Mouse (Mus musculus) kidney, adult 8-10 months (tissue): ENCODE results near the gene Xrcc4.

ENCODE experiments used
- DNase-seq, 2 experiments: peaks; one replicate each; pipeline ENCODE4 v3.0.0; 2022

Gene Xrcc4

GRCm38 (mm10) chr13:90088962-90089824 is at the start of gene Xrcc4, which contains the start of gene Tmem167:
Xrcc4 (minus strand) TSS chr13:90089608.
Tmem167 (plus strand) TSS chr13:90089123.
- DNase-seq = peak; percentile 98

GRCm38 (mm10) chr13:90136156-90136910 is 46.9 kb upstream of the Xrcc4 start:
- DNase-seq = no peak

GRCm38 (mm10) chr13:90111681-90112080 is 22.3 kb upstream of the Xrcc4 start:
- no peak for DNase-seq

GRCm38 (mm10) chr13:90108746-90109145 is 19.3 kb upstream of the Xrcc4 start:
- peak; percentile 12 to 30 for DNase-seq

- DNase-seq = no peak
Observed at GRCm38 (mm10) chr13:90106139-90106538, 16.7 kb upstream of the Xrcc4 start.

- no peak for DNase-seq
Observed at GRCm38 (mm10) chr13:90101514-90101913, 12.1 kb upstream of the Xrcc4 start.

- no peak for DNase-seq
Observed at GRCm38 (mm10) chr13:90089825-90090183, 396 bp upstream of the Xrcc4 start.

- no peak for DNase-seq
Observed at GRCm38 (mm10) chr13:90061877-90062276, 27.5 kb downstream of the Xrcc4 start.

- no peak for DNase-seq
Observed at GRCm38 (mm10) chr13:90052408-90052807, 37.0 kb downstream of the Xrcc4 start.

- no peak for DNase-seq
Observed at GRCm38 (mm10) chr13:90051735-90052134, 37.7 kb downstream of the Xrcc4 start.

GRCm38 (mm10) chr13:90039613-90040012 is 49.8 kb downstream of the Xrcc4 start:
- no peak for DNase-seq

GRCm38 (mm10) chr13:90032977-90033376 is 56.4 kb downstream of the Xrcc4 start:
- no peak for DNase-seq

- no peak for DNase-seq
Observed at GRCm38 (mm10) chr13:90032523-90032922, 56.9 kb downstream of the Xrcc4 start.

GRCm38 (mm10) chr13:90030911-90031310 is 58.5 kb downstream of the Xrcc4 start:
- no peak for DNase-seq

GRCm38 (mm10) chr13:90012620-90013019 is 76.8 kb downstream of the Xrcc4 start:
- DNase-seq = no peak

GRCm38 (mm10) chr13:90012198-90012597 is 77.2 kb downstream of the Xrcc4 start:
- no peak for DNase-seq

- no peak for DNase-seq
Observed at GRCm38 (mm10) chr13:90011129-90011528, 78.3 kb downstream of the Xrcc4 start.

GRCm38 (mm10) chr13:90009786-90010185 is 79.6 kb downstream of the Xrcc4 start:
- DNase-seq = peak in 1 of 2 experiments; percentile 0

GRCm38 (mm10) chr13:90005561-90005960 is 83.8 kb downstream of the Xrcc4 start:
- DNase-seq = no peak

GRCm38 (mm10) chr13:89997531-89997930 is 91.9 kb downstream of the Xrcc4 start:
- DNase-seq = no peak

GRCm38 (mm10) chr13:89986087-89986486 is 103.3 kb downstream of the Xrcc4 start:
- DNase-seq = no peak

GRCm38 (mm10) chr13:89970940-89971339 is 118.5 kb downstream of the Xrcc4 start:
- DNase-seq = no peak

- DNase-seq = no peak
Observed at GRCm38 (mm10) chr13:89968671-89969070, 120.7 kb downstream of the Xrcc4 start.

- no peak for DNase-seq
Observed at GRCm38 (mm10) chr13:89944354-89944753, 145.1 kb downstream of the Xrcc4 start.
